Mouse (Mus musculus) G1E (cell line): ENCODE data around the gene Asic2.

Experiments used
- CTCF ChIP-seq: IDR thresholded peaks from 2 replicates; pipeline ENCODE4 v1.5.1; 2012; ENCODE audit warnings: low read depth, low read length, inconsistent platforms, mixed read lengths
- GATA1 ChIP-seq: IDR thresholded peaks from 2 replicates; pipeline ENCODE4 v1.6.1; 2012; ENCODE audit warnings: borderline replicate concordance, low read length, inconsistent platforms, mixed read lengths
- POLR2AphosphoS5 ChIP-seq: IDR thresholded peaks from 2 replicates; pipeline ENCODE4 v1.6.1; 2012; ENCODE audit warnings: low read depth, low read length, inconsistent platforms; ENCODE audit not compliant: insufficient replicate concordance
- TAL1 ChIP-seq: conservative IDR thresholded peaks from 2 replicates; pipeline ENCODE4 v1.6.1; 2012; ENCODE audit warnings: low read depth, low read length, inconsistent platforms, mixed read lengths

DNA sequence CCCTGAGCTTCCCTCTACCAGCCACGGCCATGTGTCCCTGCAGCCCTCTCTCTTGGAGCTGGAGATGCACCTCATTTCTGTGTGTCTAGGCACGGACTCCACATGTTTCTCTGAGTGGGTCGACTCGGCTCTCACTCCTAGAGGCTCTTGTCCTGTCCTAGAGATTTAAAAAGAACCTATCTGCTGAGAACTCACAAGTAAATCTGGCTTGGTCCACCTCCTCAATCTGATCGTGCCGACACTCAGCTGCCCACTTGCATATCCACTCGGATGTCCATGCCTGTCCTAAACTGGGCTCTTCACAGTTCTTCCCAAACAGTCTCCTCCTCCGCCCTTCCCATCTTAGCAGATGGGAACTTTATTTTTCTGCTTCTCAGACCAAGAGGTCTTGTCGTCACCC is 908.7 kb downstream of the Asic2 start:
- TF ChIP-seq CTCF: no peak
- TF ChIP-seq POLR2AphosphoS5: no peak
- TF ChIP-seq GATA1: no peak
- no peak for TF ChIP-seq TAL1
